Mouse (Mus musculus) limb, embryonic 15.5 days (tissue): Measurements from ENCODE around the gene Fam185a. TPM values are rescaled to one million over a fixed set of nuclear protein-coding genes. Genes with fewer than 3 reads are reported as not detected.

Experiments used
- ATAC-seq: fragments of 200-750 bp; cut with Nextera tagmentation; 2 replicates; pipeline ENCODE4 v1.8.0; 2017; ENCODE audit warnings: low read depth, moderate TSS enrichment; ENCODE audit not compliant: insufficient number of reproducible peaks, low FRiP score, low TSS enrichment
- H3K27ac ChIP-seq: fragments of 300-500 bp; sonication (generic); 2 replicates; pipeline ENCODE4 v1.5.1; 2015; ENCODE audit warnings: moderate library complexity, mild to moderate bottlenecking, inconsistent platforms
- H3K27me3 ChIP-seq: fragments of 300-500 bp; sonication (generic); 2 replicates; pipeline ENCODE4 v1.6.1; 2015; ENCODE audit warnings: inconsistent platforms
- H3K36me3 ChIP-seq: fragments of 300-500 bp; sonication (generic); 2 replicates; pipeline ENCODE4 v1.6.1; 2015; ENCODE audit warnings: inconsistent platforms
- H3K4me1 ChIP-seq: fragments of 300-500 bp; sonication (generic); 2 replicates; pipeline ENCODE4 v1.6.1; 2015; ENCODE audit warnings: inconsistent platforms
- H3K4me2 ChIP-seq: fragments of 300-500 bp; sonication (generic); 2 replicates; pipeline ENCODE4 v1.6.1; 2015; ENCODE audit warnings: mild to moderate bottlenecking, inconsistent platforms
- H3K4me3 ChIP-seq: fragments of 300-500 bp; sonication (generic); 2 replicates; pipeline ENCODE4 v1.5.1; 2015; ENCODE audit warnings: mild to moderate bottlenecking, inconsistent platforms
- H3K9ac ChIP-seq: fragments of 300-500 bp; sonication (generic); 2 replicates; pipeline ENCODE4 v1.6.1; 2015; ENCODE audit warnings: inconsistent platforms
- H3K9me3 ChIP-seq: fragments of 300-500 bp; sonication (generic); 2 replicates; pipeline ENCODE4 v1.6.1; 2016; ENCODE audit warnings: inconsistent platforms
- WGBS: fragments of 180-500 bp; shearing (Covaris S2); methylation state at CpG from one replicate; pipeline ENCODE4 v1.1.7; 2015; 5-methylcytosine and 5-hydroxymethylcytosine counted together
- polyA plus RNA-seq: library from polyadenylated mRNA; unstranded; fragments of >200 nt; fragmentation: Nextera tagmentation; extraction: Ambion mirVana; gene quantifications from 2 replicates; pipeline ENCODE4 v1.2.1, GENCODE M21; 2015

Fam185a gene
- polyA plus RNA-seq, 1 experiment from 2014 or later, result 5.4 TPM

DNA sequence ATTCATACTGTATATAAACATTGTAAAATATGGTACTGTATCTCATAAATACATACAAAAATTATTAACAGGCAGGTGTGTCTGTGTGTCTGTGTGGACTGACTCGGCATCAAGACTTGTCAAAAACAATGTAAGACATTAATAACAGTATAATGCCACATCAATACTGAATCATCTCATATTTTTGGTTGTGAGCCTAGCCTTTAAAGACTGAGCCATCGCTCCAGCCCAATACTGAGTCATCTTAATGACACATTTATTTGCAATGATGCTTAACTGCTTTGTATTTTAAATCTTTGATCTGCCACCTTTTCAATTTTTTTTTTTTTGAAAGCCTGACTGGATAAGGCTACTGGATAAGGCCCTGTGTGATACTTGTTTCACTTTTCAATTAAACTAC lies 73.7 kb downstream of the Fam185a start:
- Histone ChIP-seq H3K9ac (no peak overlapping the region), H3K9me3 (no peaks in the 10 kb centered on the region), H3K36me3 (no peaks in the 10 kb centered on the region), H3K27ac (no peak overlapping the region), H3K27me3 (no peaks in the 10 kb centered on the region), H3K4me2 (no peak overlapping the region), H3K4me3 (no peak overlapping the region), H3K4me1 (peaks cover 22% of the 10 kb centered on the region)
- ATAC-seq, result no peak
- 83% methylated on average over 2 of the region's 2 CpGs for WGBS

DNA sequence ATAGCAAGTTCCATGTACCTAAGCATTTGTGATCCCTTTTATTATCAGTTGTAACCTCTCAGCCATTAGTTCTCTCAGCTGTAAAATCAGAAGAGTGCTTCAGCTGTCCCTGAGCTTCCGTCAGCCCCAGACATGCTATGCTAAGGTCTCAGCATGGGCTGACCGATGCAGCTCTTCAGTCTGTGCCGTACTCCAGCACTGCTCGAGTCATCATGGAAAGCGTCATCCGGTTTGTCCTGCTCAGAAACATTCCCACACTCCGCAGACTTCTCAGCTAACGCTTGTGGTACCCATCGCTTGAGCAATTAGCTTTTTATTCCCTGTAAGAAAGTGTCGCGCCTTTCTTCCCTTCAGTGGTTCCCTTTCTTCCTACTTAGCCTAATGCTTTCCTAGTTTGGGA lies 74.2 kb downstream of the Fam185a start:
- no peak for ATAC-seq
- H3K4me2 ChIP-seq, result no peak overlapping the region
- no peak overlapping the region for H3K27ac ChIP-seq
- H3K9me3 ChIP-seq, result no peaks in the 10 kb centered on the region
- peaks cover 22% of the 10 kb centered on the region for H3K4me1 ChIP-seq
- 82% methylated on average over 11 of the region's 11 CpGs for WGBS
- no peak overlapping the region for H3K4me3 ChIP-seq
- no peak overlapping the region for H3K9ac ChIP-seq
- no peaks in the 10 kb centered on the region for H3K27me3 ChIP-seq
- H3K36me3 ChIP-seq, result no peaks in the 10 kb centered on the region

DNA sequence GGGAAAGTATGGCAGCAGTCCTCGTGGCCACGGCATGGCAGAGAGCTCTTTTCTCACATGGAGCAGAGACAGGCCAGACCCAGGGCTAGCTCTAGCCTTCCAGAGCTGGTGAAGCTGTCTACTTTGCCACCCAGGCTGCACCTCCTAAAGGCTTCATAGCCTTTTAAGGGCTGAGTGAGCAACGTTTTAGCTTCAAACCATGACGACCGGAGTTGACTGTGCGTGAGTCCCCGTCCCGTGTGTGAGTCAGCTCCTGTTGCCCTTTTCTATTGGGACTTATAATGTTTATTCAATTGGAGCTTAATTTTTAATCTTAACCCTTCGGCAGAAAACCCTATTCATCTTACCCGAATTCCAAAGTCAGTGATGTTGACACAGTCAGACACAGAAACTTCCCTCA lies 75.4 kb downstream of the Fam185a start:
- H3K4me3 ChIP-seq, result no peak overlapping the region
- no peaks in the 10 kb centered on the region for H3K27me3 ChIP-seq
- no peaks in the 10 kb centered on the region for H3K36me3 ChIP-seq
- ATAC-seq, result no peak
- H3K9ac ChIP-seq, result no peak overlapping the region
- WGBS, result 75% methylated on average over 10 of the region's 10 CpGs
- no peak overlapping the region for H3K27ac ChIP-seq
- no peaks in the 10 kb centered on the region for H3K9me3 ChIP-seq
- no peak overlapping the region for H3K4me2 ChIP-seq
- H3K4me1 ChIP-seq, result peaks cover 24% of the 10 kb centered on the region

DNA sequence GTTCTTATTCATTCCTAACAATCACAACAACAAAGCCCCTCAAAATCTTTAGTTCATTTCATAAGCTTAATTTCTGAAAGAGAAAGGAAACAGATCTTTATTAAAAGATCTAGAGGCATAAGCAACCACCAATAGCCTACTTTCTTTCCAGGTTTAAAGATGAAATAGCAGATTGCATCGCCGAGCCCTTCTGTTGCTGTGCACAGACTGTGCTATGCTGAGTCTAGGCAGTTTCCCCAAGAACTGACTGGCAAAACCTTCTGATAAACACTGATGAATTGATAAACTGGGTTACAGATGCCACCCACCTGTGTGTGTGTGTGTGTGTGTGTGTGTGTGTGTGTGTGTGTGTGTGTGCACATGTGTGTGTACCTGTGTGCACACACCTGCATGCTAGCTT lies 76.2 kb downstream of the Fam185a start:
- H3K27ac ChIP-seq, result 0 out of 2 replicates have a peak overlapping the region, but pooled peaks have one; percentile 33

DNA sequence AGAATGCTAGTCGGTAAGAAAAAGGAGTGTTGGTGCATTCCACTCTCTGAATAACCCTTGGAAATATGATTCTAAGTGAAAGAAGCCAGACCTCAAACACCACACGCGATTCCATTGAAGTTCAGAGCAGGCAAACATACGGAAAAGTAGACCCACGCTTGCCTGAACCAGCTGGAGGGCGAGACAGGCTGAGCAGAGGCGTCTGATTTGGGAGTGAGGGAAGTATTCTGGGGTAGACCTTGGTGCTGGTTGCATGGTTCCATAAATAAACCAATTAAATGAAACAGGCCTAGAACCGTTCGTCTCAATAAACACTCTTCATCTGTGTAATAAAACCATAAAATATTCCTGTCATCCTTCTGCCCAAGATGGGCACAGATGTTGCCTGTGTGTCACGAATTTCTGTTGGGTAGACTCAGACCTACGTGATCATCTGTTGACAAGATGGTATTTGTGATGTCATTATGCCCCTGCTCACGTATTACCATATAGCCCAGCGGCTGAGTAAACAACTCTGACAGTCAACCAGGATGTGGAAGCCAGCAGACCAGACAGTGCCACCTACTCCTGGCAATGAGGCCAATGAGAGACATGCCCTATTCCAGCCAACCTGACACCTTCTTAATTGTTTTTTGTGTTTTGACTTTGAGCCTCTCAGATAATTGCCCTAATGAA lies 78.3 kb downstream of the Fam185a start:
- Histone ChIP-seq H3K4me2 (no peak overlapping the region), H3K9ac (no peak overlapping the region), H3K9me3 (no peaks in the 10 kb centered on the region), H3K36me3 (no peaks in the 10 kb centered on the region), H3K27ac (no peak overlapping the region), H3K4me3 (no peak overlapping the region), H3K27me3 (no peaks in the 10 kb centered on the region), H3K4me1 (peaks cover 19% of the 10 kb centered on the region; the same call in 1 of the 2 replicates)
- 47% methylated on average over 13 of the region's 13 CpGs for WGBS
- no peak for ATAC-seq

More for the DNA sequence above, 76.2 kb downstream of the Fam185a start:
- no peak for ATAC-seq
- Histone ChIP-seq H3K9ac (no peak overlapping the region), H3K4me2 (no peak overlapping the region), H3K4me3 (no peak overlapping the region), H3K9me3 (no peaks in the 10 kb centered on the region), H3K36me3 (no peaks in the 10 kb centered on the region), H3K27me3 (no peaks in the 10 kb centered on the region), H3K4me1 (peaks cover 21% of the 10 kb centered on the region)
- 85% methylated on average over 2 of the region's 2 CpGs for WGBS

DNA sequence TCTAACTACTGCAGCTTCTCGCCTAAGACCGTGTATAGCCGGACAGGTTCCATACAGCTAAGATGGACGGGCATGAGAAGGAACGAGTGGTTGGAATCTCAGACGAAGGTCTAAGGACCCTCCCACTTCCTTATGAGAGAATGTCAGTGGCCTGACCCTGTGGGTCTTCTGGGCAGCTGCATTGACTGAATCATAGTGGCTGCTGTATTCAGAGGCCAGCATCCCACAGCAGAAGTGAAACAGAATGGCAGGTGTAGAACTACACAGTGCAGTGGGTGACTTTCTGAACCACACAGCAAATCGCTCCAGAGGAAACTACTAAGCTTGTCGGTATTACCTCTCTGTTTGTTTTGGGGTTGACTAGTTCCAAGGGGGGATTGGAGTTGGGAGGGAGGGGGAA lies 80.4 kb downstream of the Fam185a start:
- H3K9me3 ChIP-seq, result no peaks in the 10 kb centered on the region
- ATAC-seq, result no peak
- H3K36me3 ChIP-seq, result no peaks in the 10 kb centered on the region
- H3K4me3 ChIP-seq, result no peak overlapping the region
- H3K27me3 ChIP-seq, result no peaks in the 10 kb centered on the region
- H3K4me1 ChIP-seq, result peaks cover 19% of the 10 kb centered on the region; the same call in 1 of the 2 replicates
- no peak overlapping the region for H3K4me2 ChIP-seq
- 83% methylated on average over 8 of the region's 8 CpGs for WGBS
- no peak overlapping the region for H3K27ac ChIP-seq
- H3K9ac ChIP-seq, result no peak overlapping the region

DNA sequence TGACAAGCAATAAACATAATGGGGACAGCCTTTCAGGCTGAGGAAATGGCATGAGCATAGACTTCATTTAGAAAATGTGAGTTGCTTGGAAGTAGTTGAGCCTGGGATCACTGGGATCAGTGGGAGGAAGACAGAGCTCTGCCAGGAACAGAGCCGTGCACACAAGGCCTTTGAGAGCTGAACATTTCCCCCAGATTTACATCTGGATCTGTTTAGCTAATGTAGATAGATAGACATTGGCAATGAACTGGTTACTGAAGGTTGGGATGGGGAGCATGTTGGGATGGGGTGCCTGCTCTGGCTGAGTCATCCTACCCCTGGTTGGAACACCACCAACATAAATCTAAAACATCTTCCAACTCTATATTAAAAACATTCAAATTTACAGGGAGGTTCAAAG lies 82.1 kb downstream of the Fam185a start:
- no peak overlapping the region for H3K4me3 ChIP-seq
- H3K9me3 ChIP-seq, result no peaks in the 10 kb centered on the region
- WGBS, result 22% methylated on average over 1 of the region's 1 CpGs
- ATAC-seq, result peak; percentile 20; the same call in 1 of the 2 replicates
- H3K9ac ChIP-seq, result no peak overlapping the region
- H3K4me1 ChIP-seq, result peaks cover 11% of the 10 kb centered on the region; the same call in 1 of the 2 replicates
- H3K27me3 ChIP-seq, result no peaks in the 10 kb centered on the region
- H3K4me2 ChIP-seq, result no peak overlapping the region
- 0 out of 2 replicates have a peak overlapping the region, but pooled peaks have one; percentile 3 for H3K27ac ChIP-seq
- no peaks in the 10 kb centered on the region for H3K36me3 ChIP-seq

DNA sequence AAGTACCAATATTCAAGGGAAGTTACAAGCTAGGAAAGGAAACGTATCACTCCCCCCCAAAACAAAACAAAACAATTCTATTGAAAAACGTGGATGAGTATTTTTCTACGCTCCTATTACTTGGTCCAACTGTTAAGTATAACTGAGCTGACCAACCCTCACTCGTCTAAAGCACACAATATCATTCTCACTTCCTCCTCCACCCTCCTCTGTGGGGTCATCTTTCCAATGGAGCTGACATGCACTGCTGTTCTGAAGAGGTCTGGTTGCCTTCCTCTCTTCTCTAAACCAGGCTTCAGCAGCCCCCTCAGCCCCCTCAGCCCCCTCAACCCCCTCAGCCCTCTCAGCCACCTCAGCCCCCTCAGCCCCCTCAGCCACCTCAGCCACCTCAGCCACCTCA lies 85.0 kb downstream of the Fam185a start:
- Histone ChIP-seq H3K27ac (no peak overlapping the region), H3K4me2 (no peak overlapping the region), H3K9me3 (no peaks in the 10 kb centered on the region), H3K4me1 (peaks cover 12% of the 10 kb centered on the region), H3K36me3 (no peaks in the 10 kb centered on the region), H3K4me3 (no peak overlapping the region), H3K9ac (no peak overlapping the region), H3K27me3 (no peaks in the 10 kb centered on the region)
- 70% methylated on average over 4 of the region's 4 CpGs for WGBS
- ATAC-seq, result no peak

DNA sequence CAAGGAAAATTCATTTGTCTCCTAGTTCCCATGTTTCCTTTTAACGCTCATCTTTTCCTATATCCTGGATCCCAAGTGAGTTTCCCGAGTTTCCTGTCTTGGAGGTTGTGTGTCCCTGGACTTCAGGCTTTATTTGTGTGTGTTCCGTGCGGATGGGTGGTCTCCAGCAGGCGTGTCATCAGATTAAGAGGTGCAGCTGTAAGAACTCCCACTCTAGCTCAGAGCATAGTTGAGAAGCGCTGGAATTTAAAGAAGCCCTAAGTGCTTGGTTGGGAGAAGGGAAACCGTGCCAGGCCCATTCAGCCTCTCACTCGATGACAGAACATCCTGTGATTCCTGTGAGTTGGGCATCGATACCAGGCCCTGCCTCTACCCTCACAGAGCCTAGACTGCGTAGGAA lies 88.6 kb downstream of the Fam185a start:
- no peak for ATAC-seq
- H3K9me3 ChIP-seq, result no peaks in the 10 kb centered on the region
- WGBS, result 58% methylated on average over 10 of the region's 10 CpGs
- H3K36me3 ChIP-seq, result no peaks in the 10 kb centered on the region
- H3K27ac ChIP-seq, result 0 out of 2 replicates have a peak overlapping the region, but pooled peaks have one; percentile 27
- H3K4me3 ChIP-seq, result no peak overlapping the region
- H3K9ac ChIP-seq, result no peak overlapping the region
- H3K4me2 ChIP-seq, result no peak overlapping the region
- no peaks in the 10 kb centered on the region for H3K27me3 ChIP-seq
- H3K4me1 ChIP-seq, result peaks cover 4% of the 10 kb centered on the region

DNA sequence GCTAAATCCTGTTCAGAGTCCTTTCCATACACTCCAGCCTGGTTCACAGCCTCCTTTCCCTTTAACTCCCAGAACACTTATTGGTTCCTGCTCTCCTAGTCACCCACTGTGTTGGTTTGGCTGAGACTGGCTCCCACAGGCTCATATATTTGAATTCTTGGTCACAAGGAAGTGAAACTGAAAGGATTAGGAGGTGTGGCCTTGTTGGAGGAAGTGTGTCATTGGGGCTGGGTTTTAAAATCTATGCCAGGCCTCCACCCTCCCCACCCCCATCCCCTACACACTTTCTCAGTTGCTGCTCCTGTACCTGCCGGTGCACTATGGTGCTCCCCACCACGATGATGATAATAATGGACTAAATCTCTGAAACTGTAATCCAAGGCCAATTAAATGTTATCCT lies 92.8 kb downstream of the Fam185a start:
- Histone ChIP-seq H3K36me3 (no peaks in the 10 kb centered on the region), H3K27ac (no peak overlapping the region), H3K27me3 (no peaks in the 10 kb centered on the region), H3K9ac (no peak overlapping the region), H3K9me3 (no peaks in the 10 kb centered on the region), H3K4me3 (no peak overlapping the region), H3K4me1 (peaks cover 6% of the 10 kb centered on the region), H3K4me2 (no peak overlapping the region)
- ATAC-seq, result no peak
- 84% methylated on average over 2 of the region's 2 CpGs for WGBS

DNA sequence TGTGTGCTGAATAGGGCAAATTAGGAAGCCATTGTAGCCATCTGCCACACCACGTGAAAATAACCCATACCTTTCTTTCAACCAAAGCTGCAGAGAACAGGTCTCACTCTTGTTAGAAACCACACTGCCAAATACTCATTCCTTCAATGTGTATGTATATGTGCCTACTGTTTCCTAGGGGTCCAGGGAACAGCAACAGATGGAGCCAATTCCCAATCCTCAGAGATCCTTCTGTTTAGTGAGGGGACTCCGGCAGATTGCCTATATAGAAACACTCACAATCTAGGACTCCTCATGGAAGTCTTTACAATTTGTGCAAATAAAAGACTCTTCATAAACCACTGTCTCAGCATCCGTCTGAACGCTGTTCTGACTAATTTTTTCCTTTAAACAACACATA lies 93.4 kb downstream of the Fam185a start:
- Histone ChIP-seq H3K9ac (no peak overlapping the region), H3K27me3 (no peaks in the 10 kb centered on the region), H3K27ac (no peak overlapping the region), H3K4me2 (no peak overlapping the region), H3K36me3 (no peaks in the 10 kb centered on the region), H3K9me3 (no peaks in the 10 kb centered on the region), H3K4me1 (peaks cover 2% of the 10 kb centered on the region; the same call in 1 of the 2 replicates), H3K4me3 (no peak overlapping the region)
- ATAC-seq, result no peak
- 64% methylated on average over 4 of the region's 4 CpGs for WGBS

DNA sequence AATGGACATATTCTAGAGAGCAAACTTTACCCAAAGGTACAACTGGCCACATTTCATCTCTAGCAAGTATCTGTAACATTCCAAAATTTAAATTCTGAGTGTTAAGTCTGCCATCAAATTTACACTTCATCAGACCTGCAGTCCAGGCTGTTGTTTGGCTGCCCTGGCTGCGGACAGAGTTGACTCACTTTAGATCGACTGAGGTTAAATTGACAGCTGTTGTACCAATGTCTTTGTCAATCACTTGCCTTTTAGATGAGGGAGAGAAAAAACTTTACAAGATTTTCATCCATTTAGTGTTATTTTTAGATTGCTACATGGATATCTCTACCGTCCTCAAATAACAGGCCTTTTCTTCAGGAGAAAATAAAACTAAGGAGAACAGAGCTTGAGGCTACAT lies 94.4 kb downstream of the Fam185a start:
- 54% methylated on average over 3 of the region's 3 CpGs for WGBS
- no peaks in the 10 kb centered on the region for H3K27me3 ChIP-seq

More for the DNA sequence above, 94.4 kb downstream of the Fam185a start:
- ATAC-seq, result no peak
- no peak overlapping the region for H3K9ac ChIP-seq
- H3K4me2 ChIP-seq, result no peak overlapping the region
- H3K4me3 ChIP-seq, result no peak overlapping the region
- H3K9me3 ChIP-seq, result no peaks in the 10 kb centered on the region
- no peaks in the 10 kb centered on the region for H3K36me3 ChIP-seq
- no peak overlapping the region for H3K27ac ChIP-seq
- 0 out of 2 replicates have a peak, but pooled peaks cover 2% of the 10 kb centered on the region for H3K4me1 ChIP-seq
